Mouse (Mus musculus): ENCODE measurements around the gene Csnka2ip.

Csnka2ip gene

GRCm38 (mm10) chr16:64602308-64602707 is at the start of gene Csnka2ip:
Csnka2ip (minus strand) TSS chr16:64602408.
- no peak for DNase-seq

- no peak for DNase-seq
These were observed 47.5 kb upstream of the Csnka2ip start for GRCm38 (mm10) chr16:64649594-64650290.

GRCm38 (mm10) chr16:64647771-64648170 is 45.6 kb upstream of the Csnka2ip start:
- DNase-seq, result no peak

GRCm38 (mm10) chr16:64635110-64635509 is 32.9 kb upstream of the Csnka2ip start:
- DNase-seq, result no peak

DNA sequence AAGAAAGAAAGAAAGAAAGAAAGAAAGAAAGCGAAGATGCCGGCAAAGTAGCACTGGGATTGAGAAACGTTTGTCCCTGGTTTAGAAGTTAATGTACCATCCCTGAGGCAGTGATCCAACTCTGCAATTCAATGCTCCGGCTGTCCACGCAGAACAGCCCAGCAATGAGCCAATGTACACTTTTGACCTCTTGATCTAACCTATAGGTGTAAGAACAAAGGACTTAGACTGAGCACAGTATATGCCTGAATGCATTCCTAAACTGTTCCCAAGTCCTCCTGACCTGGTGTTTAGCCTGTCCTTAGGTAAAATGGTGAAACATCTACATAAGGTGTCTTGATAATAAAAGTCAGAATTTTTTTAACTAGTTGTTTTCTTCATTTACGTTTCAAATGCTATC is 17.9 kb upstream of the Csnka2ip start:
- no peak for DNase-seq

DNA sequence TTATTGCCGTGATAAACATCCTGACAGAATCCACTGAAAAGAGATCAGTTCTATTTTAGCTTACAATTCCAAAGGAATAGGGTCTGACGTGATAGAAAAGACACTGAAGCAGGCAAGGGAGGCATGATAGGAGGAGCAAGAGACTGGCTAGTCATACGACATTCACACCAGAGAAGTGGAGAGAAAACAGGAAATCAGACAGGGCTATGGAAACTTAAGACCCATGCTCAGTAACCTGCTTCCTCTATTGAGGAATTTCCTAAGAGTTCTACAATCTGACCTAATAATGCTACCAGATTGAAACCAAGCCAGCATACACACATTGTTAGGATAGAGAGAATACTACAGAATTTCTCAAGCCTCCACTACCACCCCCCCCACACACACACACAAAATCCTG is 12.4 kb upstream of the Csnka2ip start:
- no peak for DNase-seq

DNA sequence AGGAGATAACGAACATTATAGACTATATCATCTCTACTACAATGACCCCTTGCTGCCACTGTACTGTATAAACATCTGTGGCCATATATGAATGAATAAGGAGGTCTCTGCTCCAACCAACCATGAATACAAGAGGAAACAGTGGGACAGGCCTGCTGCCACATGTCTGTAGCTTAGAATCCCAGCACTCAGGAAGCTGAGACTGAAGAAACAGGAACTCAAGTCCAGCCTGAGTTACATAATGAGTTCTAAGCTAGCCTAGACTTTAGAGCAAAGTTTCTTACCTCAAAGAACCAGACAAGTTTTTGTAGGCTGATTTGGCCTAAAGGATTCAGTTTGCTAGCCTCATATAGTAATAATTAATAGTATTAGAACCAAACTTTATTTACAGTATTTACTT is 5.6 kb upstream of the Csnka2ip start:
- no peak for DNase-seq

GRCm38 (mm10) chr16:64586825-64587224 is 15.4 kb downstream of the Csnka2ip start:
- no peak for DNase-seq

- DNase-seq, result no peak
These were observed 16.0 kb downstream of the Csnka2ip start for GRCm38 (mm10) chr16:64586262-64586619.

DNA sequence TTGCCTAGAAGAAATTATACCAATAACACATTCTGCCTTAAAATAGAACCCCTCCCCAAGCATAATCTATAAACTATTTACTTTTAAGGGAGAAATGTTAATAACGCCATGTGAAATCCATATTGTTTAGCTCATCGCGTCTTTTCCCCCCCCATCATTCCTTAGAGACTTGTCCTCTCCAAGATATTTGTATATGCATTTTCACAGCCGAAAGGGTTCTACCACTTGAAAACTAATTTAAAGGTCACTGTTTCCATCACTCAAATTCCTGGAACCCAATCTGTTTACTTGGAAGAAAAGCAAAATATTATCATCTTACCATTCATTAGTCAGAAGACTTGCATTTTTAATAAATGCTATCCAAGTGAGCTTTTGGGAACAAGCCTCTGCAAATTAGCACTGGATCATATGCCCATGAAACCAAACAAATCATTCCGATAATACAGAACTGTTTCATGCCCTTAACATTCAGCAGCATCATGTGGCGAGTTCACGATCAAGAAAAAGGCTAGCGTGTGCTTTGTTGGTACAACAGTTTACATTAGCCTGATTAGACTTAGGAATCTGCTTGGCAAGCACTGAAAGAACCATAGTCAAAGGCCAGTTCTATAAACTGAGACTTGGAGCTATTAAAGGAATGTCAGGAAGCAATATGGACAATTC is 16.5 kb downstream of the Csnka2ip start:
- no peak for DNase-seq

DNA sequence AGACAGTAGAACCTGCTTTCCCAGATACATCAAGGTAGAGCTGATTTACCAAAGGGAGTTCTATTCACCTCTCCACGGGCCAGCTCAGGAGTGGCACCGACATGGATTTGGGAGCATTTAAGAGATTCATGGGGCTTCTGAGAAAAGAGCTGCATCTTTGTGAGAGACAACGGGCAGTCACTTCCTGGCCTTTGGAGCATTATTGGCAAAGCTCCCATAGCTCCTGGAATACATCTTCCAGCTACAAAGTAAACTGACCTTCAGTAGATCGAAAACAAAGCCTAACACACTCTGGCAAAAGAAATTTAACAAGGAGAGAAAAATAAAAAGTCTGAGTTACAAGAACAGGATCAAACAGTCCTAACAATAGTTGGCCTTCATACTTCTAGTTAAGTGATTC is 17.6 kb downstream of the Csnka2ip start:
- no peak for DNase-seq

DNA sequence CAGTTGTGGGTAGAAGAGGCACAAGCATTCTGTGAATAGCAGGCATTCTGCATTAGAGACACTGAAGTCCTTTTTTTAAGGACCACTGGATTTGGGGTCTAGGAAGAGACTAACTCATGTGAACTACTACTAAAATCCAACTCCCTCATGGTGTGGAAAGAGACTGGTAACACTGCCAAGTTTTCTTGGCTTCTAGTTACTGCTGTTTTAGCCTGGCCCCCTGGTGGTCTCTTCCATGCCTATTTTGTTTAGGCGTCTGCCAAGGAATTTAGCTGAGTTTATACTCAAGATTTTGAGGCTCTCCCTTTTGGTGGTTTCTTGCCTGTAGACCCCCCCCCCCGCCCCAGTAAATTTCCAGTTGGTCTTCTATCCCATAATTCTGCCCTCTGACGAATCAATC is 18.8 kb downstream of the Csnka2ip start:
- no peak for DNase-seq

DNA sequence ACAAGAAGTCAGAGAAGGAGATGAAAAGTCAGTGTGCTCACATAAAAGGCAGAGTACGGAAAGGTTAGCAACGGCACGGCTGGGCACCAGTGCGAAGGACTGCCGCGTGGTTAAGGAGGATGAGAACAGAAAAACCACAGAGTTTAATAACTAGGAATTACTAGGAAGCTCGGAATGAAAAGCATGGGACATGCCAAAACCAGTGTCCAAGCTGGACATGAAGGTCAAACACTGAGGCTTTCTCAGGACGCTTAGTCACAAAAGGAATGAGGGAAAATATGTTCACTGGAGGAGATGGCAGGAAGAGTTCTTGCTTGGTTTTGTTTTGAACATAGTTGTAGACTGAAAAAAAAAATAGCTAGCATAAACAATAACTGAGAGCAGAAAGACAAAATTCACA is 32.7 kb downstream of the Csnka2ip start:
- DNase-seq, result no peak

DNA sequence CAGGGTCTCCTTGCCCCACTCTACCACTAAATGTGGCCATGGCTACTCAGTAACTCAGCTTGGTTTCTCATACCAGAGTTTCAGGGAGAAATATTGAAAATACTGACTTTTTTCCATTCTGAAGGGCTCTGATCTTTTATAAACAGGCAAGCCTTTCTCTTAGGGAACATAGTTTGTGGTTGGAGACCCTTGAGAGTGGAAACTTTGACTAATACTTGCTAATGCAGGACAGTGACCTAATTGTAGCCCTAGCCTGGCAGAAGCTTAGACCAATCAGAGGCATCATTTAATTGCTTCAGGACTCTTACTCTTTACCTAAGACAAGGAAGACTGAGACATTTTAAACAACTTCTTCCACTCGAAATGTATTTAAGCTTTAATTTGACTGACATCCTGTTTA is 39.1 kb downstream of the Csnka2ip start:
- no peak for DNase-seq

DNA sequence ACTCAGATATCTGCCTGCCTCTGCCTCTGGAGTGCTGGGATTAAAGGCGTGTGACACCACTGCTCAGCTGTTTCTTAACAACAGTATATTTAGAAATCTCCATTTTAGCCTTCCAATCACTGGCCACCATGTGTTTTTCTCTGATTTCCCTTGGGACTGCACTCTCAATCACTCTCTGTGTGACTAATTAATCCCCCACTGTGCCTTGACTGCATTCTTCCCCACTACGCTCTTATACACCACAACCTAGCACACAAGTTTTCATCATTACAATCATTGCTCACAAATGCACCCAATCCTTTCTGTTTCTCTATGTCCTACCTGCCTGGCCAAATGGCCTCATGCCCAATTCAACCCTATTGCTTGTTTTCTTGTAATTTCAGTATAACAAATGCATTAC is 43.7 kb downstream of the Csnka2ip start:
- no peak for DNase-seq

DNA sequence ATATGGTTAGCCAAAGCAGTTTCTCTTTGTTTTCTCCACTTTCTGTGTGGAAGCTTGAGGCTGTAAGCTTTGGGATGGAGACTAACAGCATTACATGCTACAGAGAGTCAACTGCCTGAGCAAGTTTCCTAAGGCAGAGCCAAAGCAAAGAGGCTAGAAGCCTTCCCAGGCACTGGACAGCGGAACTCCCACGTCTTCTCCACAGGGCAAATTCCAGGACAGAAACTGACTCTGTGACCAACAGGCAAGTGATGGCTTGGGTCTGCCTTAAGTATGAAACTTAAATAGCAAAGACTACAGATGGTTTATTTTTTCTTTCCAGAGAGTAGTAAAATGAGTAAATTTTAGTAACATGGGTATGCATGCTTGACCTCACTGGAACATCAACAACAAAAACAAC is 75.3 kb downstream of the Csnka2ip start:
- DNase-seq, result no peak

GRCm38 (mm10) chr16:64524051-64524645 is 78.1 kb downstream of the Csnka2ip start:
- DNase-seq, result no peak

GRCm38 (mm10) chr16:64513423-64513822 is 88.8 kb downstream of the Csnka2ip start:
- DNase-seq, result no peak
